Comparison of ENCODE assay signal across 8 mouse cellular contexts in the genomic region with DNA sequence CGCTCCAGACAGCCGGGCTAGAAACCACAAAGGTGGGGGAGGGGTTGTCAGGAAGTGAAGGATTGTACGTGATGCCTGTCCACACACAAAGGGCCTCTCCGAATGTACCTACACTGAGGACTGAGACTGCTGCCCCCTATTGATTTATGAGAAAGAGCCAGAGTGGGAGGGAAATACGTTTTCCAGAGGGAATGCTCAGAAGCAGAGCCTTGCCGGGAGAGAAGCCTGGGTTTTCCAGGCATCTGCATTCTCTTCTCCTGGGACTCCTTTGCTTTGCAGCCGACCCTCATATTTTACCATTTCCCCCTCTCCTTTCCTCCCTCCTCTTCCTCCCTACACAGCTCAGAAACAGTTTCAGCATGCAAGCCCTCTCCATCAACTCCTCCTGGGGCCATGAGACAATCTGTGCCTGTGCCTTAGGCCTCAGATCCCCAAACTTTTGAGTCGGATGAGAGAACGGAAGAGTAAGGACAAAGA. TPM values are rescaled to one million over a fixed set of nuclear protein-coding genes. Genes with fewer than 3 reads are reported as not detected.
A peak's percentile ranks its signal among the peaks of the same experiment; 100 is the strongest.
DNase-seq lines count a peak whose midpoint lies in the region; ATAC-seq and TF ChIP-seq lines count a peak whose summit lies in the region.

No protein-coding gene starts in this region.

- DNase-seq in adrenal gland, postnatal 10 days: peak; percentile 3
- no peak for DNase-seq in adrenal gland, adult 8-10 months
- peak; percentile 5 for DNase-seq in thymus, postnatal 4 days
- no peak for DNase-seq in thymus, adult 2 months
- DNase-seq in liver, postnatal 0 days: peak; percentile 18
- no peak for DNase-seq in frontal cortex, adult 2 months (ENCODE audit: extremely low spot score in 1 of 2, low spot score in 1 of 2)
- no peak for DNase-seq in layer of hippocampus, adult 11-12 months (ENCODE audit: low spot score)

- TF ChIP-seq EP300 in liver, postnatal 0 days (IDR thresholded peaks at IDR 0.05; ENCODE audit: low read depth): no peak

- no peak for TF ChIP-seq POLR2A in thymus, adult 2 months (IDR thresholded peaks at IDR 0.05; ENCODE audit: control insufficient read depth, extremely low read depth, insufficient read depth, low read length, poor library complexity)

- peaks cover 5% of the 10 kb centered on the region; the same call in 1 of the 2 replicates for H3K4me1 ChIP-seq in thymus, adult 2 months (replicated peaks; ENCODE audit: control insufficient read depth, insufficient read depth, low read length)
- no peaks in the 10 kb centered on the region for H3K4me1 ChIP-seq in liver, postnatal 0 days (ENCODE audit: insufficient read depth)

- no peak for TF ChIP-seq CTCF in thymus, adult 2 months (IDR thresholded peaks at IDR 0.05; ENCODE audit: borderline replicate concordance, control insufficient read depth, extremely low read depth, insufficient read depth, low read length, poor library complexity)
- peak; percentile 26; the same call in 1 of the 2 replicates for TF ChIP-seq CTCF in liver, postnatal 0 days (IDR thresholded peaks at IDR 0.05; ENCODE audit: low read depth)

- H3K4me3 ChIP-seq in thymus, adult 2 months (ENCODE audit: control insufficient read depth, insufficient read depth, low read length): no peak overlapping the region
- no peak overlapping the region for H3K4me3 ChIP-seq in liver, postnatal 0 days (ENCODE audit: low read depth, low read length)

- no peaks in the 10 kb centered on the region for H3K36me3 ChIP-seq in thymus, adult 2 months (ENCODE audit: control insufficient read depth, insufficient read depth, low read length)
- no peaks in the 10 kb centered on the region for H3K36me3 ChIP-seq in liver, postnatal 0 days (replicated peaks; ENCODE audit: insufficient read depth, low read length)

- no peaks in the 10 kb centered on the region for H3K9me3 ChIP-seq in liver, postnatal 0 days (ENCODE audit: low read length)

- no peak overlapping the region for H3K9ac ChIP-seq in liver, postnatal 0 days (replicated peaks)

- peak overlapping the region; percentile 56 for H3K4me2 ChIP-seq in liver, postnatal 0 days (ENCODE audit: low read depth, low read length)

- H3K27me3 ChIP-seq in thymus, adult 2 months (ENCODE audit: control insufficient read depth, insufficient read depth, low read length): no peaks in the 10 kb centered on the region
- no peaks in the 10 kb centered on the region for H3K27me3 ChIP-seq in liver, postnatal 0 days (ENCODE audit: insufficient read depth, low read length)

- WGBS in thymus, adult 2 months: 17% methylated on average over 9 of the region's 9 CpGs
- 18% methylated on average over 9 of the region's 9 CpGs for WGBS in liver, postnatal 0 days (ENCODE audit: insufficient replicate concordance)

- ATAC-seq in liver, postnatal 0 days: peak; percentile 48; the same call in 1 of the 2 replicates
- ATAC-seq in frontal cortex, adult (ENCODE audit: low TSS enrichment): no peak

- no peak overlapping the region for H3K27ac ChIP-seq in thymus, adult 2 months (ENCODE audit: control insufficient read depth, insufficient read depth, low read length)
- no peak overlapping the region for H3K27ac ChIP-seq in liver, postnatal 0 days (ENCODE audit: low read depth)

RNA-seq across cellular contexts. Expression of a gene that starts 37.8 kb away (rescaled TPM):
- 100 to 1,000 TPM in 1 of 2 experiments, 10 to 100 TPM in 1; 96.6 to 113 TPM for total RNA-seq in adrenal gland, postnatal 10 days (2021)
- total RNA-seq in adrenal gland, adult 8-10 months (2022): 10 to 100 TPM; 57.9 to 86.1 (median 66.5) TPM
- polyA plus RNA-seq in thymus, adult 2 months (2012; rRNA removed): 6.3 and 9.2 TPM in 2 replicates
- polyA plus RNA-seq in liver, postnatal 0 days (2015; fragmentation: Nextera tagmentation; extraction: Ambion mirVana): 459 and 478 TPM in 2 replicates
- 5.1 and 6.3 TPM in 2 replicates for polyA plus RNA-seq in frontal cortex, adult 2 months (2012; rRNA removed)

Comparison
In these comparisons a context has a peak if more than half of its experiments do, and no peak if none do; other contexts are left out.
1. DNase-seq: peak in adrenal gland, postnatal 10 days (single experiment), thymus, postnatal 4 days (single experiment) and liver, postnatal 0 days (single experiment); none in adrenal gland, adult 8-10 months (single experiment), thymus, adult 2 months (single experiment), frontal cortex, adult 2 months (0 of 2) and layer of hippocampus, adult 11-12 months (single experiment).
2. RNA of a gene that starts 37.8 kb away (polyA plus RNA-seq): 459 to 478 TPM in liver, postnatal 0 days; 6.3 to 9.2 TPM in thymus, adult 2 months and 5.1 to 6.3 TPM in frontal cortex, adult 2 months; every median in the first group is over 10 times any median in the second.